Mouse (Mus musculus) spleen, adult 2 months (tissue): ENCODE results near the gene Lxn. TPM values are rescaled to one million over a fixed set of nuclear protein-coding genes. Genes with fewer than 3 reads are reported as not detected.

Experiments used
- DNase-seq, 2 experiments: peaks; one replicate each; pipeline versions ENCODE4 v3.0.0 to v3.0.0-alpha.2; 2012 to 2021; ENCODE audit warnings: low spot score in 2 of 2, low read depth in 1 of 2
- H3K27ac ChIP-seq: fragments of 200-500 bp; 2 replicates; pipeline ENCODE4 v1.5.1; 2012; ENCODE audit warnings: low read length, inconsistent platforms; ENCODE audit not compliant: insufficient read depth
- H3K27me3 ChIP-seq: fragments of 200-500 bp; 2 replicates; pipeline ENCODE4 v1.6.1; 2012; ENCODE audit warnings: mild to moderate bottlenecking, moderate library complexity, low read length, inconsistent platforms; ENCODE audit not compliant: control insufficient read depth, insufficient read depth
- H3K36me3 ChIP-seq: fragments of 200-500 bp; 2 replicates; pipeline ENCODE4 v1.6.1; 2012; ENCODE audit warnings: mild to moderate bottlenecking, low read length, inconsistent platforms; ENCODE audit not compliant: control insufficient read depth, insufficient read depth
- H3K4me1 ChIP-seq: fragments of 200-500 bp; 2 replicates; pipeline ENCODE4 v1.6.1; 2011; ENCODE audit warnings: inconsistent platforms; ENCODE audit not compliant: control insufficient read depth, insufficient read depth, insufficient read length
- H3K4me3 ChIP-seq: fragments of 200-500 bp; 2 replicates; pipeline ENCODE4 v1.5.1; 2011; ENCODE audit warnings: mild to moderate bottlenecking, inconsistent platforms; ENCODE audit not compliant: insufficient read depth, insufficient read length; ENCODE audit errors: extremely low read depth
- CTCF ChIP-seq: fragments of 200-500 bp; IDR thresholded peaks from 2 replicates; pipeline ENCODE4 v1.5.1; 2011; ENCODE audit warnings: mild to moderate bottlenecking, inconsistent platforms; ENCODE audit not compliant: insufficient read depth, insufficient read length, insufficient replicate concordance; ENCODE audit errors: extremely low read depth
- POLR2A ChIP-seq: fragments of 200-500 bp; IDR thresholded peaks from 2 replicates; pipeline ENCODE4 v1.6.1; 2011; ENCODE audit warnings: low read depth, low read length, inconsistent platforms
- WGBS: fragments of 180-500 bp; shearing (Covaris S2); methylation state at CpG from one replicate; pipeline ENCODE4 v1.1.7; 2018; 5-methylcytosine and 5-hydroxymethylcytosine counted together
- polyA plus RNA-seq: library from polyadenylated mRNA; depleted of rRNA; stranded (reverse); fragments of >200 nt; gene quantifications from 2 replicates; pipeline ENCODE4 v1.2.3, GENCODE M21; 2012; rRNA removed

The Lxn gene
- polyA plus RNA-seq: 13.8 and 14.4 TPM in 2 replicates

- Histone ChIP-seq H3K4me3 (peak within 1 kb of the TSS; percentile 66), H3K36me3 (peaks cover 24% of the 10 kb centered on the region), H3K4me1 (no peaks in the 10 kb centered on the region; the same call in 1 of the 2 replicates), H3K27me3 (no peaks in the 10 kb centered on the region), H3K27ac (no peak within 1 kb of the TSS)
- no peak for TF ChIP-seq CTCF
- no peak for TF ChIP-seq POLR2A
- WGBS: under 1% methylated on average over 43 of the region's 43 CpGs
- peak in 1 of 2 experiments; percentile 28 for DNase-seq
Measured at GRCm38 (mm10) chr3:67463450-67464372, at the start of gene Lxn. TSS of gene Lxn (minus strand) at chr3:67463926.

- H3K36me3 ChIP-seq: no peaks in the 10 kb centered on the region
- TF ChIP-seq POLR2A (no peak), CTCF (peak; percentile 63; the same call in 1 of the 2 replicates)
- H3K4me1 ChIP-seq: peaks cover 8% of the 10 kb centered on the region
- peaks cover 11% of the 10 kb centered on the region for H3K27me3 ChIP-seq
- WGBS: 3% methylated on average over 5 of the region's 5 CpGs
- peak; percentile 54 to 75 for DNase-seq
- H3K27ac ChIP-seq: no peak overlapping the region
- no peak overlapping the region for H3K4me3 ChIP-seq
Measured at GRCm38 (mm10) chr3:67512807-67513206, 49.1 kb upstream of the Lxn start.

GRCm38 (mm10) chr3:67508216-67508892, 44.6 kb upstream of the Lxn start:
- Histone ChIP-seq H3K36me3 (no peaks in the 10 kb centered on the region), H3K27ac (no peak overlapping the region), H3K4me3 (no peak overlapping the region), H3K4me1 (no peaks in the 10 kb centered on the region), H3K27me3 (no peaks in the 10 kb centered on the region)
- WGBS: 87% methylated on average over 10 of the region's 10 CpGs
- no peak for DNase-seq
- TF ChIP-seq CTCF: no peak
- no peak for TF ChIP-seq POLR2A

- 87% methylated on average over 2 of the region's 2 CpGs for WGBS
- no peak for DNase-seq
- no peak for TF ChIP-seq CTCF
- no peak for TF ChIP-seq POLR2A
Measured at GRCm38 (mm10) chr3:67505286-67505685, 41.6 kb upstream of the Lxn start.

GRCm38 (mm10) chr3:67503878-67504277, 40.2 kb upstream of the Lxn start:
- Histone ChIP-seq H3K27ac (no peak overlapping the region), H3K4me1 (no peaks in the 10 kb centered on the region), H3K27me3 (no peaks in the 10 kb centered on the region), H3K4me3 (no peak overlapping the region), H3K36me3 (no peaks in the 10 kb centered on the region)
- WGBS: 28% methylated on average over 3 of the region's 3 CpGs
- TF ChIP-seq CTCF: no peak
- TF ChIP-seq POLR2A: no peak
- DNase-seq: no peak

More at GRCm38 (mm10) chr3:67505286-67505685, 41.6 kb upstream of the Lxn start:
- Histone ChIP-seq H3K27ac (no peak overlapping the region), H3K4me1 (no peaks in the 10 kb centered on the region), H3K27me3 (no peaks in the 10 kb centered on the region), H3K4me3 (no peak overlapping the region), H3K36me3 (no peaks in the 10 kb centered on the region)

GRCm38 (mm10) chr3:67499406-67499791, 35.7 kb upstream of the Lxn start:
- Histone ChIP-seq H3K27me3 (no peaks in the 10 kb centered on the region), H3K4me1 (no peaks in the 10 kb centered on the region), H3K36me3 (no peaks in the 10 kb centered on the region), H3K27ac (no peak overlapping the region), H3K4me3 (no peak overlapping the region)
- TF ChIP-seq POLR2A (no peak), CTCF (no peak)
- DNase-seq: no peak
- 94% methylated on average over 4 of the region's 4 CpGs for WGBS
